Mouse (Mus musculus) liver, adult 2 months (tissue): ENCODE measurements around the gene Optc. TPM values are rescaled to one million over a fixed set of nuclear protein-coding genes. Genes with fewer than 3 reads are reported as not detected.

Source experiments
- DNase-seq: peaks from one replicate; pipeline ENCODE4 v3.0.0-alpha.2; 2011; ENCODE audit warnings: low read depth, low spot score; ENCODE audit errors: extremely low read depth
- H3K27ac ChIP-seq: fragments of 200-500 bp; replicated peaks from 2 replicates; pipeline ENCODE4 v1.5.1; 2012; ENCODE audit warnings: low read depth, mild to moderate bottlenecking, control low read depth, inconsistent platforms, low read length; ENCODE audit not compliant: insufficient read depth
- H3K27me3 ChIP-seq: fragments of 200-500 bp; 2 replicates; pipeline ENCODE4 v1.6.1; 2012; ENCODE audit warnings: mild to moderate bottlenecking, moderate library complexity, low read length, inconsistent platforms; ENCODE audit not compliant: control insufficient read depth, insufficient read depth
- H3K36me3 ChIP-seq: fragments of 200-500 bp; 2 replicates; pipeline ENCODE4 v1.6.1; 2012; ENCODE audit warnings: low read length, inconsistent platforms; ENCODE audit not compliant: control insufficient read depth, insufficient read depth
- H3K4me1 ChIP-seq: fragments of 200-500 bp; 2 replicates; pipeline ENCODE4 v1.6.1; 2011; ENCODE audit warnings: low read length; ENCODE audit not compliant: control insufficient read depth, insufficient read depth
- H3K4me3 ChIP-seq: fragments of 200-500 bp; 2 replicates; pipeline ENCODE4 v1.5.1; 2011; ENCODE audit warnings: low read depth, mild to moderate bottlenecking, control low read depth, low read length, moderate library complexity; ENCODE audit not compliant: insufficient read depth
- H3K79me2 ChIP-seq: fragments of 200-500 bp; 2 replicates; pipeline ENCODE4 v1.6.1; 2012; ENCODE audit warnings: inconsistent platforms, mild to moderate bottlenecking, low read length, moderate library complexity; ENCODE audit not compliant: control insufficient read depth, insufficient read depth
- H3K9ac ChIP-seq: fragments of 200-500 bp; 2 replicates; pipeline ENCODE4 v1.6.1; 2012; ENCODE audit warnings: low read depth, mild to moderate bottlenecking, control low read depth, inconsistent platforms, low read length
- CTCF ChIP-seq: fragments of 200-500 bp; IDR thresholded peaks from 2 replicates; pipeline ENCODE4 v1.5.1; 2011; ENCODE audit warnings: low read depth, low read length, control low read depth
- POLR2A ChIP-seq: fragments of 200-500 bp; IDR thresholded peaks from 2 replicates; pipeline ENCODE4 v1.6.1; 2011; ENCODE audit warnings: low read length, control low read depth; ENCODE audit not compliant: insufficient read depth; ENCODE audit errors: extremely low read depth
- WGBS: fragments of 180-500 bp; shearing (Covaris S2); methylation state at CpG from one replicate; pipeline ENCODE4 v1.1.7; 2018; 5-methylcytosine and 5-hydroxymethylcytosine counted together
- polyA plus RNA-seq: library from polyadenylated mRNA; depleted of rRNA; stranded (reverse); fragments of >200 nt; gene quantifications from 2 replicates; pipeline ENCODE4 v1.2.3, GENCODE M21; 2012
- total RNA-seq: library from RNA; depleted of rRNA; stranded (reverse); fragments of >200 nt; gene quantifications from 2 replicates; pipeline ENCODE4 v1.2.3, GENCODE M21; 2014

Gene Optc
- total and polyA plus RNA-seq, 2 experiments, result not detected

GRCm38 (mm10) chr1:133934354-133934963 lies 26.7 kb upstream of the Optc start:
- H3K9ac ChIP-seq, result peak overlapping the region; percentile 10; the same call in 1 of the 2 replicates
- no peak overlapping the region for H3K4me3 ChIP-seq
- H3K79me2 ChIP-seq, result peaks cover 6% of the 10 kb centered on the region; the same call in 1 of the 2 replicates
- H3K27me3 ChIP-seq, result no peaks in the 10 kb centered on the region
- H3K4me1 ChIP-seq, result peaks cover 21% of the 10 kb centered on the region
- DNase-seq, result peak; percentile 100
- H3K27ac ChIP-seq, result peak overlapping the region; percentile 95
- no peak for TF ChIP-seq CTCF
- no peak for TF ChIP-seq POLR2A
- H3K36me3 ChIP-seq, result no peaks in the 10 kb centered on the region
- WGBS, result 26% methylated on average over 10 of the region's 10 CpGs

GRCm38 (mm10) chr1:133933301-133934195 lies 25.7 kb upstream of the Optc start:
- peak; percentile 95 for DNase-seq
- Histone ChIP-seq H3K4me1 (peaks cover 21% of the 10 kb centered on the region), H3K27me3 (no peaks in the 10 kb centered on the region), H3K79me2 (peaks cover 6% of the 10 kb centered on the region; the same call in 1 of the 2 replicates), H3K4me3 (peak overlapping the region; percentile 40; the same call in 1 of the 2 replicates), H3K27ac (peak overlapping the region; percentile 95), H3K36me3 (no peaks in the 10 kb centered on the region), H3K9ac (peak overlapping the region; percentile 23)
- 0 out of 2 replicates have a peak, but pooled peaks have one; percentile 2 for TF ChIP-seq POLR2A
- TF ChIP-seq CTCF, result no peak
- 15% methylated on average over 14 of the region's 14 CpGs for WGBS

- Histone ChIP-seq H3K79me2 (no peaks in the 10 kb centered on the region), H3K27me3 (no peaks in the 10 kb centered on the region), H3K4me3 (no peak overlapping the region), H3K9ac (no peak overlapping the region), H3K36me3 (no peaks in the 10 kb centered on the region), H3K27ac (no peak overlapping the region), H3K4me1 (peaks cover 18% of the 10 kb centered on the region)
- 65% methylated on average over 3 of the region's 3 CpGs for WGBS
- TF ChIP-seq CTCF, result no peak
- TF ChIP-seq POLR2A, result no peak
- DNase-seq, result no peak
These were observed 22.2 kb upstream of the Optc start for GRCm38 (mm10) chr1:133929980-133930379.

- Histone ChIP-seq H3K27ac (no peak overlapping the region), H3K4me3 (no peak overlapping the region)
These were observed 17.4 kb upstream of the Optc start for GRCm38 (mm10) chr1:133925223-133925622.

GRCm38 (mm10) chr1:133924141-133924875 lies 16.5 kb upstream of the Optc start:
- 68% methylated on average over 7 of the region's 7 CpGs for WGBS
- no peaks in the 10 kb centered on the region for H3K36me3 ChIP-seq
- no peak overlapping the region for H3K4me3 ChIP-seq
- no peak for DNase-seq
- no peak overlapping the region for H3K27ac ChIP-seq
- no peaks in the 10 kb centered on the region for H3K79me2 ChIP-seq
- TF ChIP-seq CTCF (no peak; the same call in 1 of the 2 replicates), POLR2A (no peak)
- H3K4me1 ChIP-seq, result peaks cover 3% of the 10 kb centered on the region; the same call in 1 of the 2 replicates
- H3K27me3 ChIP-seq, result no peaks in the 10 kb centered on the region
- no peak overlapping the region for H3K9ac ChIP-seq

More at GRCm38 (mm10) chr1:133925223-133925622, 17.4 kb upstream of the Optc start:
- Histone ChIP-seq H3K79me2 (no peaks in the 10 kb centered on the region), H3K36me3 (no peaks in the 10 kb centered on the region), H3K27me3 (no peaks in the 10 kb centered on the region), H3K4me1 (peaks cover 3% of the 10 kb centered on the region; the same call in 1 of the 2 replicates), H3K9ac (no peak overlapping the region)
- DNase-seq, result no peak
- 93% methylated on average over 3 of the region's 3 CpGs for WGBS
- TF ChIP-seq CTCF (no peak), POLR2A (no peak)
